Mouse (Mus musculus) intestine, embryonic 14.5 days (tissue): ENCODE measurements at regions not wholly inside any gene's neighbourhood (a gene's known extent, or its start where the extent isn't known, plus 50 kb on each side); places are given as distances from the start of the nearest gene placed in this dataset.

ENCODE experiments used
- ATAC-seq: fragments of 200-750 bp; cut with Nextera tagmentation; replicated peaks from 2 replicates; pipeline ENCODE4 v1.8.0; 2017; ENCODE audit warnings: low read depth, moderate number of reproducible peaks, moderate TSS enrichment, moderate library complexity; ENCODE audit not compliant: low FRiP score, low TSS enrichment
- DNase-seq: peaks from one replicate; pipeline ENCODE4 v3.0.0-alpha.2; 2018; ENCODE audit warnings: low spot score
- H3K27ac ChIP-seq: fragments of 300-500 bp; sonication (generic); 2 replicates; pipeline ENCODE4 v1.5.1; 2014; ENCODE audit warnings: low read depth, mild to moderate bottlenecking, control low read depth
- H3K27me3 ChIP-seq: fragments of 300-500 bp; sonication (generic); replicated peaks from 2 replicates; pipeline ENCODE4 v1.6.1; 2014; ENCODE audit warnings: low read length, control low read depth; ENCODE audit not compliant: control insufficient read depth, insufficient read depth
- H3K36me3 ChIP-seq: fragments of 300-500 bp; sonication (generic); 2 replicates; pipeline ENCODE4 v1.6.1; 2014; ENCODE audit warnings: low read length, control low read depth; ENCODE audit not compliant: control insufficient read depth, insufficient read depth
- H3K4me1 ChIP-seq: fragments of 300-500 bp; sonication (generic); replicated peaks from 2 replicates; pipeline ENCODE4 v1.6.1; 2014; ENCODE audit warnings: low read length, control low read depth, mixed read lengths; ENCODE audit not compliant: control insufficient read depth, insufficient read depth
- H3K4me2 ChIP-seq: fragments of 300-500 bp; sonication (generic); 2 replicates; pipeline ENCODE4 v1.6.1; 2014; ENCODE audit warnings: low read length
- H3K4me3 ChIP-seq: fragments of 300-500 bp; sonication (generic); 2 replicates; pipeline ENCODE4 v1.5.1; 2014; ENCODE audit warnings: low read depth, low read length, control low read depth, mixed read lengths
- H3K9ac ChIP-seq: fragments of 300-500 bp; sonication (generic); 2 replicates; pipeline ENCODE4 v1.6.1; 2014; ENCODE audit warnings: mild to moderate bottlenecking, low read length
- H3K9me3 ChIP-seq: fragments of 300-500 bp; sonication (generic); 2 replicates; pipeline ENCODE4 v1.6.1; 2016; ENCODE audit warnings: low read length, control low read depth; ENCODE audit not compliant: control insufficient read depth
- WGBS: fragments of 180-500 bp; shearing (Covaris S2); extraction: QIAGEN DNeasy Blood & Tissue Kit; methylation state at CpG from one replicate; pipeline ENCODE4 v1.1.7; 2014; 5-methylcytosine and 5-hydroxymethylcytosine counted together

DNA sequence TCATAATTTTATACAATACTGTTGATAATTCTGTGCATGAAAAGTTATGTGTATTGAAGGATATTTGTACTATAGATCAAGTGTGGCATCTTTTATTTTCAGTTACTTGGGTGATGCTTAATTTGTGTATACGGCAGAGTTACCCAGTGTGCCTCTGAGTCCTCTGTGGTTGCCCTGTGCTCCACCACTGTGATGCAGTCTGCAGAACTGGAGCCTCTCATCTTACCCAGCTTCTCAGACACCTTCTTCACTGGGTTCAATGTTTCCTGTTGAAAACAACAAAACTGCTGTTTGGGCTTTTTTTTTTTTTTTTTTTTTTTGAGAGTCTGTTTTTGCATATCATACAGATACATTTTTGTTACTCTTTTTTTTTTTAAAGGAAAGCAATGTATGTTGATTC lies 109.2 kb upstream of the Slco3a1 start:
- DNase-seq, result no peak
- Histone ChIP-seq H3K27ac (no peak overlapping the region), H3K4me3 (no peak overlapping the region), H3K4me1 (no peaks in the 10 kb centered on the region), H3K27me3 (no peaks in the 10 kb centered on the region), H3K9me3 (no peaks in the 10 kb centered on the region), H3K9ac (no peak overlapping the region), H3K36me3 (no peaks in the 10 kb centered on the region), H3K4me2 (no peak overlapping the region)
- ATAC-seq, result no peak
- 86% methylated on average over 1 of the region's 1 CpGs for WGBS

DNA sequence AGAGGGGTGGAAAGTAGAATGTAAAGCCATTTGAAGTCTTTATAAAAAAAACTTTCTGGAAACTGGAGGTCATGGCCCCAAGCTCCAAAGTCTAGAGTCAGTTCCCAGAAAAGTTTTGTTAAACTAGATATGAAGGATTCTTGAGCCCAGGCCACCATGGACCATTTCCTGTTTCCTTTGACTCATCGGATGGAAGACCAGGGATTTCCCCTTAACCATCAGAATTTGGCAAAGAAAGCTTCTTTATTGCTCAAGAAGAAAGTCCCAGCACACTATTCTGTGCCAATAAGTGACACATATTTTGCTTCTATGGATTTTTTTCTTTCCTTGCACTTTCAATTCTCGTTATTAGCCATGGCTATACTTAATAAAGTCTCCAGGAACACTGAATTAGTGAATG lies 92.7 kb upstream of the Slco3a1 start:
- H3K9me3 ChIP-seq, result no peaks in the 10 kb centered on the region
- no peak overlapping the region for H3K4me3 ChIP-seq
- H3K27ac ChIP-seq, result no peak overlapping the region
- H3K4me2 ChIP-seq, result no peak overlapping the region
- H3K4me1 ChIP-seq, result no peaks in the 10 kb centered on the region
- H3K36me3 ChIP-seq, result no peaks in the 10 kb centered on the region
- H3K27me3 ChIP-seq, result no peaks in the 10 kb centered on the region
- no peak for DNase-seq
- no peak for ATAC-seq
- WGBS, result 70% methylated on average over 2 of the region's 2 CpGs
- no peak overlapping the region for H3K9ac ChIP-seq

DNA sequence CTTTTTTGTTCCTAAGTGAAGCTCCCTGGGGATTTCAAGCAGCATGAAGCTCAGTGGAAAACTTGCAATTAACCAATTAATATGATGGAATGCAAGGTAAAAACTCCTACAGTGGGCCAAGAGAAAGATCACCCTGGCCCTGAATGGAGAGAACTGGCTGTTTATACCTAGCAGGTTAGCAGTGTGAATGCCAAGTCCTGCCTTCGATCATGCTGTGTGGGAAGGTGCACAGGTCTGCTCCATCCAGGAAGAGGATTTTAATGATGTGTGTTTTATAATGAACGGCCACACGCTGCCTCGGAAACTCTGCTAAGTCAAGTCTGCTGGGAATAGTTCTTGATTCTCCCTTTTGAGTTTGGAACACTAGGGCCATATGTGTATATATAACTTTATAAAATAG lies 85.6 kb upstream of the Slco3a1 start:
- ATAC-seq (no peak), DNase-seq (no peak)
- Histone ChIP-seq H3K4me3 (no peak overlapping the region), H3K27me3 (no peaks in the 10 kb centered on the region), H3K27ac (no peak overlapping the region), H3K9ac (no peak overlapping the region), H3K9me3 (no peaks in the 10 kb centered on the region), H3K36me3 (no peaks in the 10 kb centered on the region), H3K4me1 (no peaks in the 10 kb centered on the region), H3K4me2 (no peak overlapping the region)
- 86% methylated on average over 4 of the region's 4 CpGs for WGBS

DNA sequence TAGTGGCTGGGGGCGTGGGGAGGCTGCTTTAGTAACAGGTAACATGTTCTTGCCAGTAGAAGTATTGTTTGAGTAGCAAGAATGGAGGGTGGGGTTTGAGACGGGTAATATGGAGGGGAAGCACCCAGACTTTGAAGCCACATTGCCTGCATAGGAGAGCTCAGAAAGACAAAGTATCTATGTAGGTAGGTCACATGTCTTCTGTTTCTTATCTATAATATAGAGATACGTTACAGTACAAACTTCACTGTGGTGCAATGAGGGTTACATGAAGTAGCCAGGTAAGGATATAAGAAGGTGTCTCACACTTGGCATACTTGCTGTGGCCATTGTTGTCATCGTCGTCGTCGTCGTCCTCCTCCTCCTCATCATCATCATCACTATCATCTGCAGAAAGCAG lies 77.6 kb upstream of the Slco3a1 start:
- WGBS, result 86% methylated on average over 8 of the region's 8 CpGs
- no peak for ATAC-seq
- H3K36me3 ChIP-seq, result no peaks in the 10 kb centered on the region
- no peaks in the 10 kb centered on the region for H3K27me3 ChIP-seq
- no peak overlapping the region for H3K4me3 ChIP-seq
- H3K9me3 ChIP-seq, result no peaks in the 10 kb centered on the region
- no peak overlapping the region for H3K27ac ChIP-seq
- no peak overlapping the region for H3K9ac ChIP-seq
- no peak overlapping the region for H3K4me2 ChIP-seq
- DNase-seq, result no peak
- H3K4me1 ChIP-seq, result no peaks in the 10 kb centered on the region

DNA sequence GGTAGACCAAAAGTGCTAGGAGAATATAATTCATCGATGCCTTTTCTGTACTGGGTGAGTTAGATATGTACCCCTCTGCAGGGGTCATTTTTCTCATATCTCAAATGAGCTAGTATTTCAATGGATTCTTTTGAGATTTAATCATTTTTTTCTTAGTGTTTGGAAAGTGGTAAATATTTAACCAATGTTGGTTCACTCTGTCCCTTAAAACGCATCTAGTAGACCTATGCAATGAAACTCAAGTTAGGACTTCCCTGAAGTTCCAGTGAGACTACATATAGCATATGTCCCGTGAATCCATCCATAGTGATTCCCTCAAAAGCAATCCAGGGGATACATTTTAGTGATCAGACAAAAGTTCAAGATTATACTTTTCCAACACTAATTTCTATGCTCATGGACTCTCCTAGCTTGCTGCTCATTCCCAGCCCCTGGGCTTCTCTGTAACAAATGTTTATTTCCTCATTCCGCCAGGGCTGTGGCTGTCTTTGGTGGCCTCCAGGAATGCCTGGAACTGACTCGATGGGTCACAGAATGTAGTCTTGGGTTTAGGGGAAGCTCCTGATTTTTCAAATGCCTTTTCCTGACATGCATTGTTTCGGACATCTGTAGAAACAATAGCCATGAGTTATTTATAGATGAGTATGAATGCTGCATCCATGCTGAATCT lies 74.4 kb upstream of the Slco3a1 start:
- ATAC-seq, result no peak
- no peaks in the 10 kb centered on the region for H3K27me3 ChIP-seq
- H3K4me1 ChIP-seq, result no peaks in the 10 kb centered on the region
- WGBS, result 73% methylated on average over 6 of the region's 6 CpGs
- no peaks in the 10 kb centered on the region for H3K36me3 ChIP-seq
- no peak overlapping the region for H3K27ac ChIP-seq
- DNase-seq, result no peak
- H3K9ac ChIP-seq, result no peak overlapping the region
- H3K4me2 ChIP-seq, result no peak overlapping the region
- no peaks in the 10 kb centered on the region for H3K9me3 ChIP-seq
- H3K4me3 ChIP-seq, result no peak overlapping the region
